In genomic region chr15:6044511-6045256, GRCm38 (mm10) we compare ENCODE assay signal across 13 mouse cellular contexts.
DNase-seq lines count a peak whose midpoint lies in the region; ATAC-seq and TF ChIP-seq lines count a peak whose summit lies in the region.
"Had no signal": no experiment of that assay in that cellular context is flagged by ENCODE, and none has a peak within 500 bp of the region (broad histone marks: within the 10 kb centered on the region; RNA-seq: fewer than 3 reads in every experiment).

No protein-coding gene starts in this region.

- H3K4me2 ChIP-seq in heart, embryonic 12.5 days = peak overlapping the region; percentile 33; the same call in 1 of the 2 replicates
- H3K4me2 ChIP-seq in liver, embryonic 13.5 days = 0 out of 2 replicates have a peak overlapping the region, but pooled peaks have one; percentile 1
- H3K4me2 ChIP-seq: limb, embryonic 12.5 days had no signal

- no peaks in the 10 kb centered on the region for H3K27me3 ChIP-seq in heart, embryonic 12.5 days (replicated peaks)
- no peaks in the 10 kb centered on the region for H3K27me3 ChIP-seq in liver, embryonic 13.5 days
- H3K27me3 ChIP-seq: limb, embryonic 12.5 days had no signal

- 42% methylated on average over 10 of the region's 10 CpGs for WGBS in heart, embryonic 12.5 days
- WGBS in liver, embryonic 13.5 days (ENCODE audit: insufficient replicate concordance) = 46% methylated on average over 10 of the region's 10 CpGs

- H3K4me1 ChIP-seq in heart, embryonic 12.5 days (replicated peaks) = no peaks in the 10 kb centered on the region
- peaks cover 4% of the 10 kb centered on the region for H3K4me1 ChIP-seq in liver, embryonic 13.5 days (replicated peaks)
- H3K4me1 ChIP-seq: limb, embryonic 12.5 days had no signal

- H3K9me3 ChIP-seq in heart, embryonic 12.5 days (replicated peaks) = no peaks in the 10 kb centered on the region
- H3K9me3 ChIP-seq in liver, embryonic 13.5 days (replicated peaks) = no peaks in the 10 kb centered on the region
- H3K9me3 ChIP-seq: limb, embryonic 12.5 days had no signal

- no peak for TF ChIP-seq CTCF in gastrocnemius, adult 2 months (IDR thresholded peaks at IDR 0.05)

- no peak overlapping the region for H3K9ac ChIP-seq in heart, embryonic 12.5 days
- H3K9ac ChIP-seq in liver, embryonic 13.5 days = no peak overlapping the region
- H3K9ac ChIP-seq: limb, embryonic 12.5 days had no signal

- no peaks in the 10 kb centered on the region for H3K36me3 ChIP-seq in heart, embryonic 12.5 days
- H3K36me3 ChIP-seq in liver, embryonic 13.5 days = no peaks in the 10 kb centered on the region
- H3K36me3 ChIP-seq: limb, embryonic 12.5 days had no signal

- no peak overlapping the region for H3K27ac ChIP-seq in heart, embryonic 12.5 days (ENCODE audit: poor library complexity, severe bottlenecking)
- no peak overlapping the region for H3K27ac ChIP-seq in liver, embryonic 13.5 days
- no peak overlapping the region for H3K27ac ChIP-seq in gastrocnemius, adult 2 months
- H3K27ac ChIP-seq: heart, adult 2 months; limb, embryonic 12.5 days had no signal

- peak; percentile 51; the same call in 1 of the 2 replicates for ATAC-seq in heart, embryonic 12.5 days (ENCODE audit: insufficient number of reproducible peaks, low FRiP score)
- peak; percentile 72; the same call in 1 of the 2 replicates for ATAC-seq in liver, embryonic 13.5 days (ENCODE audit: low read depth)
- ATAC-seq: forebrain, embryonic 14.5 days; midbrain, embryonic 16.5 days had no signal

- intact Hi-C loops in heart, postnatal 25 days (cut with DNase I) = no loop called here
- intact Hi-C loops in gastrocnemius, adult 2 months (cut with DNase I) = no loop called here

- H3K4me3 ChIP-seq in heart, embryonic 12.5 days = no peak overlapping the region
- no peak overlapping the region for H3K4me3 ChIP-seq in liver, embryonic 13.5 days (replicated peaks)
- H3K4me3 ChIP-seq in gastrocnemius, adult 2 months = no peak overlapping the region
- H3K4me3 ChIP-seq: heart, adult 2 months; limb, embryonic 12.5 days had no signal

- no peak for DNase-seq in heart, postnatal 25 days (ENCODE audit: low spot score)
- DNase-seq in ES-CJ7 (ENCODE audit: low read depth, low spot score) = peak; percentile 85
- DNase-seq in kidney, adult 18-20 months = peak; percentile 16
- peak; percentile 20 for DNase-seq in liver, embryonic 13.5 days
- no peak for DNase-seq in gastrocnemius, adult 2 months
- DNase-seq in ovary, postnatal 10 days (ENCODE audit: low spot score) = no peak
- DNase-seq in gastrocnemius, postnatal 25 days = no peak
- DNase-seq: heart, adult 2 months; spleen, adult 18-20 months had no signal

Comparison
In these comparisons a context has a peak if more than half of its experiments do, and no peak if none do; other contexts are left out.
1. DNase-seq: peak in ES-CJ7 (single experiment), kidney, adult 18-20 months (single experiment) and liver, embryonic 13.5 days (single experiment); none in heart, postnatal 25 days (single experiment), gastrocnemius, adult 2 months (single experiment), ovary, postnatal 10 days (single experiment) and gastrocnemius, postnatal 25 days (single experiment).